Mouse (Mus musculus) hindbrain, embryonic 13.5 days (tissue): ENCODE results near the gene Ube2f. TPM values are rescaled to one million over a fixed set of nuclear protein-coding genes. Genes with fewer than 3 reads are reported as not detected.

Experiments
- polyA plus RNA-seq: library from polyadenylated mRNA; unstranded; fragments of >200 nt; fragmentation: Nextera tagmentation; extraction: Ambion mirVana; gene quantifications from 2 replicates; pipeline ENCODE4 v1.2.1, GENCODE M21; 2015

Ube2f gene
- polyA plus RNA-seq, 1 experiment from 2014 or later = 68.2 TPM

Other genes with a start within 250 kb of the Ube2f start
- gene Rbm44, start 105.2 kb upstream of the Ube2f start, polyA plus RNA-seq = 0.16 and 0.23 TPM in 2 replicates
- gene Ramp1, start 70.5 kb upstream of the Ube2f start, polyA plus RNA-seq = 3.2 and 3.3 TPM in 2 replicates
- gene Scly, start 48.0 kb downstream of the Ube2f start, polyA plus RNA-seq = 11.6 and 12.2 TPM in 2 replicates
- gene Espnl, start 71.8 kb downstream of the Ube2f start, polyA plus RNA-seq = 0.08 and 0.26 TPM in 2 replicates
- gene Klhl30, start 100.7 kb downstream of the Ube2f start, polyA plus RNA-seq = 0.16 and 0.21 TPM in 2 replicates
- gene Erfe, start 116.1 kb downstream of the Ube2f start, polyA plus RNA-seq = 0.22 and 0.45 TPM in 2 replicates
- gene Ilkap, start 148.5 kb downstream of the Ube2f start, polyA plus RNA-seq = 144 and 147 TPM in 2 replicates
- gene Hes6, start 163.7 kb downstream of the Ube2f start, polyA plus RNA-seq = 207 and 235 TPM in 2 replicates
- gene Per2, start 209.0 kb downstream of the Ube2f start, polyA plus RNA-seq = 4.3 and 4.6 TPM in 2 replicates
- 9.4 and 10.6 TPM in 2 replicates for gene Traf3ip1, start 244.3 kb downstream of the Ube2f start, polyA plus RNA-seq